Mouse (Mus musculus) forebrain, embryonic 11.5 days (tissue): ENCODE measurements around the gene Olfr281. TPM values are rescaled to one million over a fixed set of nuclear protein-coding genes. Genes with fewer than 3 reads are reported as not detected.
"Not testable (repeated sequence)": the region's sequence is repeated elsewhere in the genome, so short reads cannot be mapped to it uniquely, and the experiment has no call there.

ENCODE experiments used
- ATAC-seq: fragments of 200-750 bp; cut with Nextera tagmentation; replicated peaks from 2 replicates; pipeline ENCODE4 v1.8.0; 2017; ENCODE audit warnings: moderate TSS enrichment; ENCODE audit not compliant: low FRiP score
- DNase-seq: peaks from one replicate; pipeline ENCODE4 v3.0.0-alpha.2; 2017; ENCODE audit warnings: low spot score
- H3K27ac ChIP-seq: fragments of 300-500 bp; sonication (generic); 2 replicates; pipeline ENCODE4 v1.5.1; 2014; ENCODE audit warnings: low read depth, low read length
- H3K27me3 ChIP-seq: fragments of 300-500 bp; sonication (generic); 2 replicates; pipeline ENCODE4 v1.6.1; 2014; ENCODE audit warnings: mild to moderate bottlenecking, low read length, mixed read lengths; ENCODE audit not compliant: control insufficient read depth, insufficient read depth
- H3K36me3 ChIP-seq: fragments of 300-500 bp; sonication (generic); 2 replicates; pipeline ENCODE4 v1.6.1; 2014; ENCODE audit warnings: mild to moderate bottlenecking, low read length, moderate library complexity, mixed read lengths; ENCODE audit not compliant: control insufficient read depth, insufficient read depth
- H3K4me1 ChIP-seq: fragments of 300-500 bp; sonication (generic); replicated peaks from 2 replicates; pipeline ENCODE4 v1.6.1; 2014; ENCODE audit warnings: low read length, mixed read lengths; ENCODE audit not compliant: control insufficient read depth, insufficient read depth
- H3K4me2 ChIP-seq: fragments of 300-500 bp; sonication (generic); 2 replicates; pipeline ENCODE4 v1.6.1; 2014; ENCODE audit warnings: low read depth, mild to moderate bottlenecking, low read length, moderate library complexity, mixed read lengths; ENCODE audit not compliant: severe bottlenecking
- H3K4me3 ChIP-seq: fragments of 300-500 bp; sonication (generic); 2 replicates; pipeline ENCODE4 v1.5.1; 2014; ENCODE audit warnings: low read depth, low read length
- H3K9ac ChIP-seq: fragments of 300-500 bp; sonication (generic); 2 replicates; pipeline ENCODE4 v1.6.1; 2014; ENCODE audit warnings: low read length
- H3K9me3 ChIP-seq: fragments of 300-500 bp; sonication (generic); 2 replicates; pipeline ENCODE4 v1.6.1; 2016; ENCODE audit warnings: low read length, mixed read lengths; ENCODE audit not compliant: control insufficient read depth
- WGBS: fragments of 180-500 bp; shearing (Covaris S2); extraction: QIAGEN DNeasy Blood & Tissue Kit; methylation state at CpG from one replicate; pipeline ENCODE4 v1.1.7; 2014; 5-methylcytosine and 5-hydroxymethylcytosine counted together
- polyA plus RNA-seq: library from polyadenylated mRNA; unstranded; fragments of >200 nt; fragmentation: Nextera tagmentation; extraction: Ambion mirVana; gene quantifications from 2 replicates; pipeline ENCODE4 v1.2.1, GENCODE M21; 2014

Olfr281 gene
- not detected in 2 replicates for polyA plus RNA-seq

GRCm38 (mm10) chr15:98452288-98452687 lies at the start of gene Olfr281:
Gene Olfr281, plus strand, starts transcription at chr15:98452588.
- no peak for DNase-seq
- 93% methylated on average over 7 of the region's 7 CpGs for WGBS
- Histone ChIP-seq H3K27me3 (no peaks in the 10 kb centered on the region), H3K4me1 (no peaks in the 10 kb centered on the region), H3K9ac (no peak within 1 kb of the TSS), H3K27ac (no peak within 1 kb of the TSS), H3K9me3 (no peaks in the 10 kb centered on the region), H3K36me3 (no peaks in the 10 kb centered on the region), H3K4me3 (no peak within 1 kb of the TSS), H3K4me2 (no peak within 1 kb of the TSS)
- no peak for ATAC-seq

GRCm38 (mm10) chr15:98408406-98409060 lies 43.9 kb upstream of the Olfr281 start:
- no peak overlapping the region for H3K9ac ChIP-seq
- no peaks in the 10 kb centered on the region for H3K9me3 ChIP-seq
- H3K27ac ChIP-seq, result no peak overlapping the region
- ATAC-seq (no peak), DNase-seq (no peak)
- no peaks in the 10 kb centered on the region for H3K27me3 ChIP-seq
- no peaks in the 10 kb centered on the region for H3K4me1 ChIP-seq
- H3K4me2 ChIP-seq, result no peak overlapping the region
- no peaks in the 10 kb centered on the region for H3K36me3 ChIP-seq
- 77% methylated on average over 17 of the region's 17 CpGs for WGBS
- H3K4me3 ChIP-seq, result no peak overlapping the region

- Histone ChIP-seq H3K9ac (no peak overlapping the region), H3K4me3 (no peak overlapping the region), H3K36me3 (no peaks in the 10 kb centered on the region), H3K4me2 (no peak overlapping the region), H3K9me3 (no peaks in the 10 kb centered on the region), H3K4me1 (no peaks in the 10 kb centered on the region), H3K27ac (no peak overlapping the region), H3K27me3 (no peaks in the 10 kb centered on the region)
- WGBS, result 95% methylated on average over 2 of the region's 2 CpGs
- no peak for ATAC-seq
- DNase-seq, result no peak
These were observed 42.8 kb upstream of the Olfr281 start for GRCm38 (mm10) chr15:98409635-98410034.

GRCm38 (mm10) chr15:98410249-98410648 lies 42.1 kb upstream of the Olfr281 start:
- Histone ChIP-seq H3K4me2 (no peak overlapping the region), H3K4me3 (no peak overlapping the region), H3K4me1 (no peaks in the 10 kb centered on the region), H3K27me3 (no peaks in the 10 kb centered on the region), H3K36me3 (no peaks in the 10 kb centered on the region), H3K27ac (no peak overlapping the region), H3K9ac (no peak overlapping the region), H3K9me3 (no peaks in the 10 kb centered on the region)
- 95% methylated on average over 9 of the region's 9 CpGs for WGBS
- ATAC-seq (no peak), DNase-seq (no peak)

GRCm38 (mm10) chr15:98415996-98416395 lies 36.4 kb upstream of the Olfr281 start:
- WGBS, result 84% methylated on average over 4 of the region's 4 CpGs
- Histone ChIP-seq H3K36me3 (no peaks in the 10 kb centered on the region), H3K27ac (no peak overlapping the region), H3K9ac (no peak overlapping the region), H3K4me3 (no peak overlapping the region), H3K4me1 (no peaks in the 10 kb centered on the region), H3K9me3 (no peaks in the 10 kb centered on the region), H3K4me2 (no peak overlapping the region), H3K27me3 (no peaks in the 10 kb centered on the region)
- no peak for ATAC-seq
- DNase-seq, result no peak

- not testable (repeated sequence) for H3K9ac ChIP-seq, ATAC-seq, H3K4me2 ChIP-seq, H3K27ac ChIP-seq, DNase-seq, H3K4me1 ChIP-seq, H3K36me3 ChIP-seq, H3K4me3 ChIP-seq, H3K27me3 ChIP-seq, H3K9me3 ChIP-seq
These were observed 35.6 kb upstream of the Olfr281 start for GRCm38 (mm10) chr15:98416802-98417201.

- not testable (repeated sequence) for H3K4me3 ChIP-seq, H3K4me1 ChIP-seq, H3K27me3 ChIP-seq, H3K36me3 ChIP-seq, H3K9ac ChIP-seq, H3K4me2 ChIP-seq, ATAC-seq, DNase-seq, H3K27ac ChIP-seq, H3K9me3 ChIP-seq
- WGBS, result 18% methylated on average over 2 of the region's 3 CpGs
These were observed 35.1 kb upstream of the Olfr281 start for GRCm38 (mm10) chr15:98417285-98417684.

- Histone ChIP-seq H3K27ac (no peak overlapping the region), H3K27me3 (no peaks in the 10 kb centered on the region), H3K36me3 (no peaks in the 10 kb centered on the region), H3K4me2 (no peak overlapping the region), H3K4me3 (no peak overlapping the region), H3K9ac (no peak overlapping the region), H3K4me1 (no peaks in the 10 kb centered on the region), H3K9me3 (no peaks in the 10 kb centered on the region)
- DNase-seq (no peak), ATAC-seq (no peak)
- 79% methylated on average over 7 of the region's 7 CpGs for WGBS
These were observed 34.3 kb upstream of the Olfr281 start for GRCm38 (mm10) chr15:98418096-98418495.

GRCm38 (mm10) chr15:98420897-98421296 lies 31.5 kb upstream of the Olfr281 start:
- H3K36me3 ChIP-seq, result no peaks in the 10 kb centered on the region
- H3K4me2 ChIP-seq, result no peak overlapping the region
- no peaks in the 10 kb centered on the region for H3K4me1 ChIP-seq
- no peak overlapping the region for H3K27ac ChIP-seq
- 81% methylated on average over 4 of the region's 4 CpGs for WGBS
- H3K9ac ChIP-seq, result no peak overlapping the region
- DNase-seq (no peak), ATAC-seq (no peak)
- no peaks in the 10 kb centered on the region for H3K27me3 ChIP-seq
- H3K9me3 ChIP-seq, result no peaks in the 10 kb centered on the region
- no peak overlapping the region for H3K4me3 ChIP-seq
